Mouse (Mus musculus) left cerebral cortex, adult 9 months (tissue): ENCODE measurements around the gene Wdr20rt.
"Not testable (repeated sequence)": the region's sequence is repeated elsewhere in the genome, so short reads cannot be mapped to it uniquely, and the experiment has no call there.

Source experiments
- DNase-seq, 2 experiments: peaks; one replicate each; pipeline ENCODE4 v3.0.0; 2022; ENCODE audit warnings: low spot score in 2 of 2

Gene Wdr20rt

GRCm38 (mm10) chr12:65225467-65225945 is at the start of gene Wdr20rt:
Gene Wdr20rt, plus strand, starts transcription at chr12:65225517.
- no peak for DNase-seq

- DNase-seq, result peak in 1 of 2 experiments; percentile 36
Observed at GRCm38 (mm10) chr12:65187365-65187764, 38.0 kb upstream of the Wdr20rt start.

GRCm38 (mm10) chr12:65189213-65189612 is 36.1 kb upstream of the Wdr20rt start:
- no peak for DNase-seq

- DNase-seq, result peak; percentile 42 to 45
Observed at GRCm38 (mm10) chr12:65194003-65194530, 31.2 kb upstream of the Wdr20rt start.

- DNase-seq, result peak in 1 of 2 experiments; percentile 5
Observed at GRCm38 (mm10) chr12:65201812-65202211, 23.5 kb upstream of the Wdr20rt start.

GRCm38 (mm10) chr12:65206431-65206830 is 18.9 kb upstream of the Wdr20rt start:
- DNase-seq, result no peak

GRCm38 (mm10) chr12:65216404-65216840 is 8.9 kb upstream of the Wdr20rt start:
- DNase-seq, result no peak

- no peak for DNase-seq
Observed at GRCm38 (mm10) chr12:65228628-65229027, 3.3 kb downstream of the Wdr20rt start.

- DNase-seq, result no peak
Observed at GRCm38 (mm10) chr12:65229041-65229440, 3.7 kb downstream of the Wdr20rt start.

GRCm38 (mm10) chr12:65232801-65233200 is 7.5 kb downstream of the Wdr20rt start:
- DNase-seq, result not testable (repeated sequence)

GRCm38 (mm10) chr12:65250116-65250738 is 24.9 kb downstream of the Wdr20rt start:
- no peak for DNase-seq

GRCm38 (mm10) chr12:65256887-65257286 is 31.6 kb downstream of the Wdr20rt start:
- DNase-seq, result no peak

GRCm38 (mm10) chr12:65258212-65259138 is 33.2 kb downstream of the Wdr20rt start:
- DNase-seq, result no peak

GRCm38 (mm10) chr12:65259139-65260111 is 34.1 kb downstream of the Wdr20rt start:
- peak; percentile 33 to 39 for DNase-seq

- DNase-seq, result no peak
Observed at GRCm38 (mm10) chr12:65268311-65268984, 43.1 kb downstream of the Wdr20rt start.

- no peak for DNase-seq
Observed at GRCm38 (mm10) chr12:65269406-65269805, 44.1 kb downstream of the Wdr20rt start.

- DNase-seq, result peak in 1 of 2 experiments; percentile 9
Observed at GRCm38 (mm10) chr12:65273807-65274206, 48.5 kb downstream of the Wdr20rt start.
